Mouse (Mus musculus): Measurements from ENCODE around the gene Fam120c.
"Not testable (repeated sequence)": the region's sequence is repeated elsewhere in the genome, so short reads cannot be mapped to it uniquely, and the experiment has no call there.

Fam120c gene

GRCm38 (mm10) chrX:151343761-151344500, at the start of gene Fam120c:
TSS of gene Fam120c (plus strand) at chrX:151344175.
- peak; percentile 87 for DNase-seq

GRCm38 (mm10) chrX:151298329-151298728, 45.6 kb upstream of the Fam120c start:
- no peak for DNase-seq

- no peak for DNase-seq
These were observed 30.2 kb upstream of the Fam120c start for GRCm38 (mm10) chrX:151313732-151314131.

GRCm38 (mm10) chrX:151333615-151334014, 10.4 kb upstream of the Fam120c start:
- no peak for DNase-seq

GRCm38 (mm10) chrX:151337804-151338203, 6.2 kb upstream of the Fam120c start:
- DNase-seq = no peak

GRCm38 (mm10) chrX:151344501-151344984, 568 bp downstream of the Fam120c start:
- DNase-seq = peak; percentile 28

- no peak for DNase-seq
These were observed 1.6 kb downstream of the Fam120c start for GRCm38 (mm10) chrX:151345333-151346125.

- DNase-seq = no peak
These were observed 3.3 kb downstream of the Fam120c start for GRCm38 (mm10) chrX:151347278-151347677.

- no peak for DNase-seq
These were observed 5.3 kb downstream of the Fam120c start for GRCm38 (mm10) chrX:151349322-151349721.

GRCm38 (mm10) chrX:151418801-151419200, 74.8 kb downstream of the Fam120c start:
- DNase-seq = no peak

- DNase-seq = no peak
These were observed 76.8 kb downstream of the Fam120c start for GRCm38 (mm10) chrX:151420791-151421190.

- no peak for DNase-seq
These were observed 99.7 kb downstream of the Fam120c start for GRCm38 (mm10) chrX:151443637-151444036.

- no peak for DNase-seq
These were observed 100.2 kb downstream of the Fam120c start for GRCm38 (mm10) chrX:151444189-151444588.

- DNase-seq = no peak
These were observed 144.2 kb downstream of the Fam120c start for GRCm38 (mm10) chrX:151488128-151488527.

GRCm38 (mm10) chrX:151493269-151493668, 149.3 kb downstream of the Fam120c start:
- not testable (repeated sequence) for DNase-seq

GRCm38 (mm10) chrX:151496596-151496995, 152.6 kb downstream of the Fam120c start:
- DNase-seq = no peak

GRCm38 (mm10) chrX:151508536-151508935, 164.6 kb downstream of the Fam120c start:
- DNase-seq = no peak

- DNase-seq = no peak
These were observed 165.9 kb downstream of the Fam120c start for GRCm38 (mm10) chrX:151509906-151510305.

- no peak for DNase-seq
These were observed 169.1 kb downstream of the Fam120c start for GRCm38 (mm10) chrX:151513066-151513465.

GRCm38 (mm10) chrX:151513694-151514093, 169.7 kb downstream of the Fam120c start:
- DNase-seq = no peak

- no peak for DNase-seq
These were observed 174.2 kb downstream of the Fam120c start for GRCm38 (mm10) chrX:151518181-151518580.

GRCm38 (mm10) chrX:151520127-151520457, 176.1 kb downstream of the Fam120c start:
- no peak for DNase-seq

- peak; percentile 92 for DNase-seq
These were observed 176.7 kb downstream of the Fam120c start, which contains the start of gene Phf8 for GRCm38 (mm10) chrX:151520458-151521322. TSS of gene Phf8 (plus strand) at chrX:151520672.
